Mouse (Mus musculus): ENCODE measurements around the gene Dnah5. TPM values are rescaled to one million over a fixed set of nuclear protein-coding genes. Genes with fewer than 3 reads are reported as not detected.

Dnah5 gene
- total RNA-seq, 1 experiment from 2014 or later: 0.18 TPM

GRCm38 (mm10) chr15:28473749-28474390 lies 270.3 kb downstream of the Dnah5 start:
- no peak for DNase-seq

- DNase-seq: no peak
Measured at GRCm38 (mm10) chr15:28502820-28503219, 299.3 kb downstream of the Dnah5 start.

DNA sequence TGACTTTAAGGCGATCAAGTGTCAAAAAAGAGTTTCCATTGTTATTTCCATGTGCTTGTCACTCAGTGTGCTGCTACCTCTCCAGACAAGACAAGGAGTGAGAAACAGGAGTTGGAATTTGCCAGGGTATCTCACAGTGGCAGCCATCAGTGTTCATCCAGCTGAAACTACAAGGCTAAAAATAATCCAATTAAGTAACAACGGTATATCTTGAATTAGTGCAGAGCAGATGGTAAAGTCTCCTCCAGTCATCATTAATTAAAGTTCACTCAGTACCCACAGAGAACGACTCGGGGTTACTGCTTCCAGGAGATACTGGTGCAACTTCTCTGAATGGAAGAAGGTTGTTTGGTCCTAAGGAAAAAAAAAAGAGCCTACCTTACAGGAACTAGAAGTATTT lies 311.6 kb downstream of the Dnah5 start:
- no peak for DNase-seq

Other genes with a start within 250 kb of the Dnah5 start
- gene Trio, start 177.9 kb upstream of the Dnah5 start, total RNA-seq (2021): 71.1 and 85.2 TPM in 2 replicates

Measured in adrenal gland, postnatal 25 days (tissue).